Mouse (Mus musculus): ENCODE data around the gene Mrgpra2a. TPM values are rescaled to one million over a fixed set of nuclear protein-coding genes. Genes with fewer than 3 reads are reported as not detected.
"Not testable (repeated sequence)": the region's sequence is repeated elsewhere in the genome, so short reads cannot be mapped to it uniquely, and the experiment has no call there.

Gene Mrgpra2a
- polyA plus RNA-seq (2012; ENCODE audit: insufficient read depth, insufficient read length, low replicate concordance, missing spikeins), result not detected in 2 replicates

DNA sequence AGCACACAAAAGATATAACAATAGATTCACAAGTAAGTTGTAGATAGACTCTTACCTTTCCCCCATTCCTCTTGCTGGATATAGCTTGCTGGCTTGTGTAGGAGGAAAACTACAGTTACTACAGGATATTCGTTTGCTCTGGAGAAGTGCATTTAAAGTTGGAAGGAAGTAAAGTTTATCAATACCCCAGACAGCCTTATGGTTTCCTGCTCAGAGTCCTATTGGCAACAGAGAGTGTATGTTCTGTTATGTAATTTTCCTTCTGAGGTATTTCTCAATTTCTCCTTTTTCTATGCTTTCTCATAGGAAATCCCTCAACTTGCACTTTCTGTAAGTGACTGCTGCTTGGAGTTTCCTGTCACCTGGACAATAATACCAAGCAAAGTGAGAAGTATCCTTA is at the start of gene Mrgpra2a:
Gene Mrgpra2a, minus strand, starts transcription at position 125 of the 400 bp plus-strand sequence.
- no CpG with 5 or more reads among the region's 1 CpGs for WGBS

GRCm38 (mm10) chr7:47491266-47491665 is 39.3 kb upstream of the Mrgpra2a start:
- not testable (repeated sequence) for H3K4me3 ChIP-seq (ENCODE audit: insufficient read depth, low read depth, low read length); H3K4me1 ChIP-seq (ENCODE audit: control insufficient read depth, insufficient read depth, low read length); H3K27ac ChIP-seq (ENCODE audit: insufficient read depth, low read depth, low read length)

More for the DNA sequence above, at the start of gene Mrgpra2a:
- H3K4me1 ChIP-seq (ENCODE audit: control insufficient read depth, insufficient read depth, low read length); H3K4me3 ChIP-seq (ENCODE audit: insufficient read depth, low read depth, low read length); H3K27ac ChIP-seq (ENCODE audit: insufficient read depth, low read depth, low read length): not testable (repeated sequence)

- WGBS, result no CpG with 5 or more reads among the region's 1 CpGs
- not testable (repeated sequence) for H3K4me3 ChIP-seq (ENCODE audit: insufficient read depth, low read depth, low read length); H3K4me1 ChIP-seq (ENCODE audit: control insufficient read depth, insufficient read depth, low read length); H3K27ac ChIP-seq (ENCODE audit: insufficient read depth, low read depth, low read length)
Observed at GRCm38 (mm10) chr7:47489438-47489837, 37.5 kb upstream of the Mrgpra2a start.

- not testable (repeated sequence) for H3K4me3 ChIP-seq (ENCODE audit: insufficient read depth, low read depth, low read length); H3K4me1 ChIP-seq (ENCODE audit: control insufficient read depth, insufficient read depth, low read length); H3K27ac ChIP-seq (ENCODE audit: insufficient read depth, low read depth, low read length)
Observed at GRCm38 (mm10) chr7:47483181-47483580, 31.2 kb upstream of the Mrgpra2a start.

- not testable (repeated sequence) for H3K4me1 ChIP-seq (ENCODE audit: control insufficient read depth, insufficient read depth, low read length); H3K27ac ChIP-seq (ENCODE audit: insufficient read depth, low read depth, low read length); H3K4me3 ChIP-seq (ENCODE audit: insufficient read depth, low read depth, low read length)
- WGBS, result 34% methylated on average over 1 of the region's 3 CpGs
Observed at GRCm38 (mm10) chr7:47473904-47474303, 22.0 kb upstream of the Mrgpra2a start.

- not testable (repeated sequence) for H3K4me1 ChIP-seq (ENCODE audit: control insufficient read depth, insufficient read depth, low read length); H3K27ac ChIP-seq (ENCODE audit: insufficient read depth, low read depth, low read length); H3K4me3 ChIP-seq (ENCODE audit: insufficient read depth, low read depth, low read length)
Observed at GRCm38 (mm10) chr7:47465278-47465981, 13.5 kb upstream of the Mrgpra2a start.

DNA sequence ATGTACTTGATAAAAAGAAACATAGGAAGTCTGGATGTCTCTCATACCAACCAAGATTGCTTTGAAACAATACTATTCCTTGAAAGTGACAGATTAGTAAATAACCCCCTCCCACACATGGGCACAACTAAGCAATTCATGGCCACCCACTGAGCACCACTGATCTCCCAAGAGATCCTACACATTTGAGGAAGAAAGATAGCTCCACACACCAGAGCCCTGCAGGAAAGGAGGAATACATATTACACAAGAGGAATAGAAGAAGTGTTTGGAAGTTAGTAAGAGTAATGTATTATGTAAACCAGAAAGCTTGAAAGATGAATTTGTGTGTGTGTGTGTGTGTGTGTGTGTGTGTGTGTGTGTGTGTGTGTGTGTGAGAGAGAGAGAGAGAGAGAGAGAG is 6.2 kb downstream of the Mrgpra2a start:
- not testable (repeated sequence) for H3K27ac ChIP-seq (ENCODE audit: insufficient read depth, low read depth, low read length); H3K4me1 ChIP-seq (ENCODE audit: control insufficient read depth, insufficient read depth, low read length); H3K4me3 ChIP-seq (ENCODE audit: insufficient read depth, low read depth, low read length)

GRCm38 (mm10) chr7:47436463-47436862 is 15.5 kb downstream of the Mrgpra2a start:
- H3K4me1 ChIP-seq (ENCODE audit: control insufficient read depth, insufficient read depth, low read length); H3K4me3 ChIP-seq (ENCODE audit: insufficient read depth, low read depth, low read length); H3K27ac ChIP-seq (ENCODE audit: insufficient read depth, low read depth, low read length): not testable (repeated sequence)
- WGBS, result 55% methylated on average over 2 of the region's 2 CpGs

- not testable (repeated sequence) for H3K4me1 ChIP-seq (ENCODE audit: control insufficient read depth, insufficient read depth, low read length); H3K27ac ChIP-seq (ENCODE audit: insufficient read depth, low read depth, low read length); H3K4me3 ChIP-seq (ENCODE audit: insufficient read depth, low read depth, low read length)
Observed at GRCm38 (mm10) chr7:47427815-47428508, 24.0 kb downstream of the Mrgpra2a start.

DNA sequence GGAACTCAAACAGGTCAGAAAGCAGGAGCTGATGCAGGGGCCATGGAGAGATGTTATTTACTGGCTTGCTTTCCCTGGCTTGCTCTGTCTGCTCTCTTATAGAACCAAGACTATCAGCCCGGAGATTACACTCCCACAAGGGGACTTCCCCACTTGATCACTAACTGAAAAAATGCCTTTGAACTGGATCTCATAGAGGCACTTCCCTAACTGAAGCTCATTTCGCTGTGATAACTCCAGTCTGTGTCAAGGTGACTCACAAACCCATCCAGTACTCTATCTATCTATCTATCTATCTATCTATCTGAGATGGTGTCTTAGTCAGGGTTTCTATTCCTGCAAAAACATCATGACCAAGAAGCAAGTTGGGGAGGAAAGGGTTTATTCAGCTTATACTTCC is 41.3 kb downstream of the Mrgpra2a start:
- no peak overlapping the region for H3K4me3 ChIP-seq (ENCODE audit: insufficient read depth, low read depth, low read length)
- TF ChIP-seq POLR2A (IDR thresholded peaks at IDR 0.05; ENCODE audit: insufficient read depth, low read depth, low read length) (no peak), CTCF (IDR thresholded peaks at IDR 0.05; ENCODE audit: insufficient read depth, low read depth, low read length) (no peak)
- 56% methylated on average over 2 of the region's 2 CpGs for WGBS

DNA sequence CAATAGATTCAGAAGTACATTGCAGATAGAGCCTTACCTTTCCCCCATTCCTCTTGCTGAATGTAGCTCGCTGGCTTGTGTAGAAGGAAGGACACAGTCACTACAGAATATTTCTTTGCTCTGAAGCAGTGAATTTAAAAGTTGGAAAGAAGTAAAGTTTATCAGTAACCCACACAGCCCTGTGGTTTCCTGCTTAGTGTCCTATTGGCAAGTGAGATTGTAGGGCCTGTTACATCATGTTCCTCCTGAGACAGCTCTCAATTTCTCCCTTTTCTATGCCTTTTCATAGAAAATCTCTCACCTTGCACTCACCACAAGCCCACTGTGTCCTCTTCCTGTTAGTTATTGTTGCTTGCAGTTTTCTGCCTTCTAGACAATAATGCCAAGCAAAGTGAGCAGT is 42.4 kb downstream of the Mrgpra2a start:
- TF ChIP-seq POLR2A (IDR thresholded peaks at IDR 0.05; ENCODE audit: insufficient read depth, low read depth, low read length) (no peak), CTCF (IDR thresholded peaks at IDR 0.05; ENCODE audit: insufficient read depth, low read depth, low read length) (no peak)
- Histone ChIP-seq H3K4me1 (ENCODE audit: control insufficient read depth, insufficient read depth, low read length) (no peaks in the 10 kb centered on the region), H3K27ac (ENCODE audit: insufficient read depth, low read depth, low read length) (no peak overlapping the region), H3K4me3 (ENCODE audit: insufficient read depth, low read depth, low read length) (no peak overlapping the region)
- WGBS, result 50% methylated on average over 1 of the region's 1 CpGs

More for the DNA sequence above, 41.3 kb downstream of the Mrgpra2a start:
- Histone ChIP-seq H3K4me1 (ENCODE audit: control insufficient read depth, insufficient read depth, low read length) (no peaks in the 10 kb centered on the region), H3K27ac (ENCODE audit: insufficient read depth, low read depth, low read length) (no peak overlapping the region)
